Mouse (Mus musculus) cerebellum, postnatal 25 days (tissue): Measurements from ENCODE around the gene Ehd1.

Source experiments
- DNase-seq, 2 experiments: peaks; one replicate each; pipeline ENCODE4 v3.0.0; 2021; ENCODE audit warnings: mixed read lengths in 2 of 2

The Ehd1 gene

DNA sequence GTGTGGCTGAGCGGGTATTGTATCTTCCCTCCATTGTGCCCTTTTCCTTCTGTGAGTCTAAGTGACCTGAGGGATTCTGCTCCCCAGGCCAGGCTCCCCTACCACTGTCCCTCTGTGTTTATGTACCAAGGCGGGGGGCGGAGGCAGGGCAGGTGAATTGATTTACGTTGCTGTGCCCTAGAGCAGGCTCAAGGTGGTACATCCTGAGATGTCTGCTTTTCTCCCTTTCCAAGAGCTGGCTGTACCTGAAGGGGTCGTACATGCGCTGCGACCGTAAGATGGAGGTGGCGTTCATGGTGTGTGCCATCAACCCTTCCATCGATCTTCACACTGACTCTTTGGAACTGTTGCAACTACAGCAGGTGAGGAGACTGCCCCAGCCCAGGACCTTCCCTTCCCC is 60.4 kb downstream of the Ehd1 start:
- DNase-seq = no peak

DNA sequence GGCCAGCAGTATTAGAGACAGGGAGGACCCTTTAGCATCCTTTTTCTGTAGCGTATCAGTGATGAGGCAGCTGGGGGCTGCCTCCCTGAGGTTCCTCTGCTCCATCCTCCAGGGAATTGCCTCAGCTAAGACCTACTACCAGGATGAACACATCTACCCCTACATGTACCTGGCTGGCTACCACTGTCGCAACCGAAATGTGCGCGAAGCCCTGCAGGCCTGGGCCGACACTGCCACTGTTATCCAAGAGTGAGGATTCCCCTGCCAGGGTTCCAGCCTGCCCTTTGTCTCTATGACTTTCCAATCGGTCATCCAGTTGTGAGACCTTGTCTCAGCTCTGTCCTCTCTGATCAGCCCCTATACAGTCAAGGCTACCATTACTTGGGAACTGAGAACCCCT is 61.6 kb downstream of the Ehd1 start:
- no peak for DNase-seq

DNA sequence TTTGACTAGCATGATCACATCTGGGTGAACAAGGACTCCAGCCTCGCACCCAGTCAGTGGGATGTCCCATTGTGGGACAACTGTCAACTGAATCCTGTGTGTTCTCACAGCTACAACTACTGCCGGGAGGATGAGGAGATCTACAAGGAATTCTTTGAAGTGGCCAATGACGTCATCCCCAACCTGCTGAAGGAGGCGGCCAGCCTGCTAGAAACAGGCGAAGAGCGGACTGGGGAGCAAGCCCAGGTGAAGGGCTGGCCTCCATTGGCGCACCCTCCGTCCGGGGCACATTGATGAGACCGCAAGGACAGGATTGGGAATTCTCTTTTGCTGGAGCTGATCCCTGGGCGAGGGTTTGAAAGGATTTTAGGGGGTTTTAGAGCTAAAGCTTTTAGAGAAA is 62.2 kb downstream of the Ehd1 start:
- DNase-seq = no peak

DNA sequence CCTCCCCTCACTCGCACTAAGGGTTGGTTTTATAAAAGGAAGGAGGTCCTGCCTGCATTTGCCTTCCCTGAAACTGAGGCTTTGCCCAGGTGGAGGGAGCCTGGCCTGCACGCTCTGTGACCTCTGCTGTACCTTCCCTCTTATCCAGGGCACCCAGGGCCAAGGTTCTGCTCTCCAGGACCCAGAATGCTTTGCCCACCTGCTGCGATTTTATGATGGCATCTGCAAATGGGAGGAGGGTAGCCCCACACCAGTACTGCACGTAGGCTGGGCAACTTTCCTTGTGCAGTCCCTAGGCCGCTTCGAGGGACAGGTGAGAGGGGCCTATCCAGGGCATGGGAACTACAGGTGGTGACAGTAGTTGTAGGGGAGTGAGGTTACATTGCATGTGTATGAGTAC is 62.7 kb downstream of the Ehd1 start:
- DNase-seq = no peak

DNA sequence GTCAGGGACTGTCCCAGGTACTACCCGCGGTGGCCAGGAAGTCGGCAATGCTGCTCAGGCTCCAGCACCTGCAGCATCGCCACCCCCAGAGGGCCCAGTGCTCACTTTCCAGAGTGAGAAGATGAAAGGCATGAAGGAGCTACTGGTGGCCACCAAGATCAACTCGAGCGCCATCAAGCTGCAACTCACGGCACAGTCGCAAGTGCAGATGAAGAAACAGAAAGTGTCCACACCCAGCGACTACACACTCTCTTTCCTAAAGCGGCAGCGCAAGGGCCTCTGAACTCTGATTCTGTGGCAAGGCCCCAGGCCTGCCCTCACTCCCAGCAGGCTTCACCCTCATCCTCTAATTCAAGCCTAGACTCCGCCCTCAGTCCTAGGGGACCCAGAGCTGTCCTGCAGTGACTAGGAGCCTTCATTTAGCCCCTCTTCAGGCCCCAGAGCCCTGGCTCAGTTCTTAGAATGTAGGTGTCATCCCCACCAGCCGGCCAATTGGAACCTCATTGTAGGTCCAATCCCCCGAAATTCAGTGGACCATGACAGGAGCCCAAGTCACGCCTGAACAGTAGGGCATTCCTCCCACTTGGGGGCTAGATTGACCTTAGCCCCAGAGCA is 63.5 kb downstream of the Ehd1 start:
- no peak for DNase-seq

DNA sequence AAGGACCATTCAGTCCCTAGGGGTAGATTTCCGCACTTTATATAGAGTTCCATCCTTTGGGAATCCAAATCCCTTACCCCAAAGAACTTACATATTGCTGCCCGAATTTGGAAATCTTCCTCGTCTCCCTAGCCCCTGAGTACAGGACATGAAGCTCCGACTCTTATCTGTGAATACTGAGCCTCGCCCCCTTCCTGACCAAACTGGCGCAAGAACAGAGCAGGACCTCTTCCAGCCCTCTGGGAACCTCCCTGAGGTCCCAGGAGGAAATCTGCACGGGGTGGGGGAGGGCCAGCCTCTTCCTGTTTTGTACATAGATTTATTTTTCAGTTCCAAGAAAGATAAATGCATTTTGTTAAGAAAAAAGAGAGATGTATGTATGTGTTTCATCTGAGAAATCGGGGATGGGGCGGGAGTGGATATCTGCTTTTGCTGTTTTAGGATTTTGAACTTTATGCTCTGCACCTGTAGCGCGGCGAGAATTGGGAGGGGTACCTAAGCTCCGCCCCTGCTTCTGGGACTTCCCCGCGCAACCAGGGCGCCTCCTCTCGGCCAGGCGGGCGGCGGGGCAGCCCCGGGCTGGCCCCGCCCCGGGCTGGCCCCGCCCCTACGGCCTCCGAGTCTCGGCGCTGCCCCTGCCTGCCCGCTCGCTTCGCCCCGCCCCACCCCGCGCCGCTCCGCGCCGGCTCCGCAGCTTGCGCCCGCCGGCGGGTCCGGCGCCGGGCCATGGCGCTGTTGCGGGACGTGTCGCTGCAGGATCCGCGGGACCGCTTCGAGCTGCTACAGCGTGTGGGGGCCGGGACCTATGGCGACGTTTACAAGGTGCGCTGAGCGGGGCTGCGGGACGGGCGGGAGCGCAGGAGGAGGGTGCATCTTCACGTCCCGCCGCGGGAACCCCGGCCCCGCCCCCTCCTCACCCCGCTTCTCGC is 64.3 kb downstream of the Ehd1 start, which contains the start of gene Map4k2:
Gene Map4k2 (plus strand): TSS at position 612 of the 929 bp plus-strand sequence.
- peak; percentile 88 to 95 for DNase-seq

DNA sequence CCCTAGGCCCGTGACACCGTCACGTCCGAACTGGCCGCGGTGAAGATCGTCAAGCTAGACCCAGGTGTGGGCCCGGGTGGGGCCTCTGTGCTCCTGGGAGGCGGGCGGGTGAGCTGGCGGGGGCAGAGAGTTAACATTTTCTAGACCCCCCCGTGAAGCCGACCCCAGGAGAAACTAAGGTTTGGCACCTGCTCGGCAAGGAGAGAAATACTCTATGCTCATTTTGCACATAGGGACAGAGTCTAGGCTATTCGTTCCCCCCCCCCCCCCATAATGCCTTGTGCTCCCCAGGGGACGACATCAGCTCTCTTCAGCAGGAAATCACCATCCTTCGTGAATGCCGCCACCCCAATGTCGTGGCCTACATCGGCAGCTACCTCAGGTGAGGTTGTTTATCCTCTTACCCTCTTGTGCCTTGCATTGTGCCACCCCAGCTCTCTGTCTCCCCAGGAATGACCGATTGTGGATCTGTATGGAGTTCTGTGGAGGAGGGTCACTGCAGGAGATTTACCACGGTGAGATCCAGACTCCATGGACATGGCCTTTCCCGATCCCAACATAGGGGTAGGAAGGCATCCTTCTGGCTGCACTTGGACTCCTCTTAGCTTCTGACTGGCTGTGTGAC is 65.0 kb downstream of the Ehd1 start:
- DNase-seq = no peak

DNA sequence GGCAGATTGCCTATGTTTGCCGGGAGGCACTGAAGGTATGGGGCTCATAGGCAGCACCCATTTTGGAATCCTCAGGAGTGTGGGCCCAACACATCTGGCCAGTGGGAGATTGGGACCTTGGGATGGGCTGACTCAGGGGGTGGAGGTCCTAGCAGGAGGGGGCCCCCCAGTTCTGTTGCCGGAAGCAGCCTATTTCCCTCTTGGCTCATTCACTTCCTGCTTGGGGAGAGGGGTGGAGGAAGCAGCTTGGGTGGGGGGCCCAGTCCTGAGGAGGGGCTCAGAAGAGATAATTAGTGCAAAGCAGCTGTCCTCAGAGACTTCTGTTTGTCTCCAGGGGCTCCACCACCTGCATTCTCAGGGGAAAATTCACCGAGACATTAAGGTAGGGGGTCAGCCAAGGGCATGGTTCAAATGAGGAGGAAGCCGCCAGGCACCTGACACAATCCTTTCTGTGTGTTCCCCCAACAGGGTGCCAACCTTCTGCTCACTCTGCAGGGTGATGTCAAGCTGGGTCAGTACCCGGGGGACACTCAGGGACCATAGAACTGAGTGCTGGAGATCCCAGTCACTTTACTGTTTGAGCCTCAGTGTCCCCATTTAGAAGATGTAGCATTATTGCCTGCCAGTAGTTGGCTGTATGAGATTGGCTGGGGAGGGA is 65.9 kb downstream of the Ehd1 start:
- DNase-seq = no peak

DNA sequence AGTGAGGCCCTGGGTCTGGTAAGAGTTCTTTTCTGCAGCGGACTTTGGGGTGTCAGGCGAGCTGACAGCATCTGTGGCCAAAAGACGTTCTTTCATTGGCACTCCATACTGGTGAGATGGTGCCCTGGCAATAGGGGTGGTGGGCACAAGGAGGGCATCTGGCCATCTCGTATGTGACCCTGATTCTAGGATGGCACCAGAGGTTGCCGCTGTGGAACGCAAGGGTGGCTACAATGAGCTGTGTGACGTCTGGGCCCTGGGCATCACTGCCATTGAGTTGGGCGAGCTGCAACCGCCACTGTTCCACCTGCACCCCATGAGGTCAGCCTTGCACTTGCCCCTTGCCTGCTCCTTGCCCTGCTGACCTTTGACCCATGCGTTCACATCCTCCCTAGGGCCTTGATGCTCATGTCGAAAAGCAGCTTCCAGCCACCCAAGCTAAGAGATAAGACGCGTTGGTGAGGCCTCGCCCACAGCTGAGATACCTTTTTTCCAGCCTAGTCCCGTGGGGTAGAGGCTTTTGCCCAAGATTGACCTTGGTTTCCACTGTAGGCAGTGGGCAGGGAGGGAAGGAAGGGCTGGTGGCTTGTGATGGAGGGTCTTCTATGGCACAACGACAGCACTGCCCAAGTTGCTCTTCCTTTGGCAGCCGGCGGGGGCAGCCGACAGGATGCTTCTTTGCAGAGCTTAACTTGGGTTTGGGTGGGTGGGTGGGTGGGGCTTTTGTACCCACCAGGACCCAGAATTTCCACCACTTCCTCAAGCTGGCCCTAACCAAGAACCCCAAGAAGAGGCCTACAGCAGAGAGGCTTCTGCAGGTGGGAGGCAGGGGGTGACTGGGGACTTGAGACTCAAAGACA is 66.8 kb downstream of the Ehd1 start:
- no peak for DNase-seq

DNA sequence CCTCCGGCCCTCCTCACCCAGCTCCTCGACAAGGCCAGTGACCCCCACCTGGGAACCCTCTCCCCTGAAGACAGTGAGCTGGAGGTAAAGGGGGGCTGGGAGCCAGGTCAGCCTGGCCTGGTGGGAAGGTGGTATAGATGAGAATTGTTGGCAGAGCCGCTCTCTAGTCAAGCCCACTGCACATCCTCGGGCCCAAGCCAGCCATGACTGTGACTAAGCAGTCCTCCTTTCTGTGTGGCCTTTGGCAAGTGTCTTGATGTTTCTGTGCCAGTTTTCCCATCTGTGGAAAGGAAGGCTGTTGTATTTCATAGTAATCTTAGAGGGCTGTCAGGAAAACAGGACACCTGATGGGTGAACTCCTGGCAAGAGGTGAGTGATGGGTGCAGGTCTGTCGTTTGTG is 67.5 kb downstream of the Ehd1 start:
- peak; percentile 46 to 64 for DNase-seq

DNA sequence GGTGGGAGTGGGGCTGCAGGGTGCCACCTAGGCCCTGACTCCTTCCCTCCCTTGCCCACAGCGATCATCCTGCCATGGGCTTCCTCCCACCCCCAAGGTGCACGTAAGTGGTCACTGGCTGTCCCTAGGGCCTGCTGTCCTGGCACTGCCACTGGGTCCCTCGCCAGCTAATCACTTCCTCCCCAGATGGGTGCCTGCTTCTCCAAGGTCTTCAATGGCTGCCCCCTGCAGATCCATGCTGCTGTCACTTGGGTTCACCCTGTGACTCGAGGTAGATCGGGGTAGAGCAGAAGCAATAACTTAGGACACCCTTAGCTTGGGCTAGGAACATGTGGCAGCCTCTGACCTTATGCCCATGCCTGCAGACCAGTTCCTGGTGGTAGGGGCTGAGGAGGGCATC is 69.5 kb downstream of the Ehd1 start:
- no peak for DNase-seq

DNA sequence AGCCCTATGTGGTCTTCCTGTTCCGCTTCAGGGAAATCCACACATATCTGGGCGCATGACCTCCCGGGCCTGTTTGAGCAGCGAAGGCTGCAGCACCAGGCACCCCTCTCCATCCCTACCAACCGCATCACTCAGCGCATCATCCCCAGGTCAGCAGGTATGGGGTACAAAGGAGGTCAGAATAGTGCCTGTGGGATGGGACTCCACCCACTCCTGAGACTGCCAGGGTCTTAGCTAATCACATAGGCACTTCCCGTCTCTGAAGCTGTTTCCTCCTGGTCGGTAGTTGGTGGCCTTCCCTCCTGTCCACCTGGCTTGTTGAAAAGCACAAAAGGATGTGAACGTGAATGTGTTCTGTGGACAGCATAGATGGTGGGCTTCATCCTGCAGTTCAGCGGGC is 70.1 kb downstream of the Ehd1 start:
- no peak for DNase-seq

DNA sequence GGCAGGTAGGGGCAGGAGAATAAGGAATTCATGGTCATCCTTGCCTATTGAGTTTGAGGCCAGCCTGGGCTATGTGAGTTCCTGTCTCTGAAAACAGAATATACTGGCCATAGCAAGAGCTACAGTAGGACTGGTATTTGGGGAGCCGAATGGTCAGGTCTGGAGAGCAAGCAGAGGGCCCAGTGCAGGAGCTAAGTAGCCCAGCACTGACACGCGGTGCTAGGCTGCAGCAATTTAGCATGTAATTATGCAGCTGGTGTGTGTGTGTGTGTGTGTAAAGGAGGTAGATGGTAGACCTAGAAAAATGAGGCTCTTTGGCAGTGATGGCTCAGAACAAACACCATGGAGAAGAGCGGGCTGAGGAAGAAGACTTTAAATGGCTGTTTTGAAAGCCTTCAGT is 71.1 kb downstream of the Ehd1 start:
- no peak for DNase-seq

DNA sequence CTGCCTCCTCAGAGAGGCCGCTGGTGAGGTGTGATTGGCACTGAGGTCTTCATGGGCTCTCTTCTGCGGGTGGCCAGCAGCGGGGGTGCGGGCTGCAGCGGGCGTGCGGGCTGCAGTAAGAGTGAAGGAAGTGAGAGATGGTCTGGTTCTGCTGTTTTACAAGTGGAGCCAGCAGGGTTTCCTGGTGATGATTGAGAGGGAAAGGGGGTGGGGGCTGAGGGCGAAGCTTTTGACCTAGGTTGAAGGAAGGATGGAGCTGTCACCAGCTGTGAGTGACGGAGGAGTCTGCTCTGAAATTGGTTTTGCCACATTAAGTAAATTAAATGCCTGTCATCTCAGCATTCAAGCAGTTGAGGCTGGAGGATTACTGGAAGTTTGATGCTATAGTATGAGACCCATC is 72.2 kb downstream of the Ehd1 start:
- no peak for DNase-seq

DNA sequence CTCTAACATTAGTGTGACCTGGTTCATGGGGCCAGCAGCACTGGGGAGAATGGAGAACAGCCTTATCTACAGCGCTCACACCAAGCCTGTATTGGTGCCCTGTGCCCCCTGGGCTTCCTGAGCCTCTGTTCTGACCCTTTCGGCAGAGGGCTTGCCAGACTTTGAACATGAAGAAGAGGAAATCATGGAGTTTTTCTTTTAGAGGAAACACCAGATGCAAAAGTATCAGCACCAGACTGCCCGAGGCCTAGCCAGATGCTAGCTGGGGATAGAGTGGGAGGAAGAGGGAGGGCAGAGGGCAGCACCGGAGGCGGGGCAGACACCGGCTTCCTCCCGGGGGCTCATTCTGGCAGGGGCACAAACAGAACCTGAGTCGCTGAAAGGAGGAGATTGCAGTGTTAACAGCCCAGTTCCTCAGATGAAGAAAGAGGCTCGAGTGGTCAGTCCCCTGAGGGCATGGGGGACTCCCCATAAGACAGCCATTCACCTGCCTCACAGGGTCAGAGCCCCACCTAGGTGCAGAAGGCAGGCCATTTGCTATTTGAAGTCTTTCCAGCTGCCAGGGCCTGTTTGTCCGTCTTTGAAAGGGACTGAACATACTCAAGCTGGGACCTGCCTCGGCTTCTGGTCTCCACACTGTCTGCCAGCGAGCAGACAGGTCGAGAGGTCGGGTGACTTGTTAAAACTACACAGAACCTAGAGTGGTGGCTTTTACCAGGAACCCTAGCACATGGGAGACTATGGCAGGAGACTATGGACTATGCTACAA is 72.9 kb downstream of the Ehd1 start:
- DNase-seq = no peak
